Mouse (Mus musculus) small intestine, adult 2 months (tissue): ENCODE data around the gene Olfml3.

Source experiments
- CTCF ChIP-seq: fragments of 200-500 bp; IDR thresholded peaks from 2 replicates; pipeline ENCODE4 v1.5.1; 2012; ENCODE audit warnings: low read depth, mild to moderate bottlenecking, control low read depth, inconsistent platforms, low read length, moderate library complexity, mixed read lengths; ENCODE audit not compliant: insufficient replicate concordance, insufficient read length; ENCODE audit errors: extremely low read depth
- POLR2A ChIP-seq: fragments of 200-500 bp; IDR thresholded peaks from 2 replicates; pipeline ENCODE4 v1.6.1; 2012; ENCODE audit warnings: low read depth, mild to moderate bottlenecking, control low read depth, inconsistent platforms, low read length, moderate library complexity

- TF ChIP-seq POLR2A, result no peak
- TF ChIP-seq CTCF, result no peak
These were observed 17.6 kb upstream of the Olfml3 start for GRCm38 (mm10) chr3:103755351-103755750.
